Mouse (Mus musculus) thymus, postnatal 25 days (tissue): Measurements from ENCODE around the gene Edn2.

Source experiments
- DNase-seq: peaks from one replicate; pipeline ENCODE4 v3.0.0; 2022

The Edn2 gene

GRCm38 (mm10) chr4:120206471-120206891 lies 45.5 kb downstream of the Edn2 start:
- DNase-seq = no peak

- no peak for DNase-seq
These were observed 51.1 kb downstream of the Edn2 start for GRCm38 (mm10) chr4:120212080-120212479.

GRCm38 (mm10) chr4:120212812-120213211 lies 51.8 kb downstream of the Edn2 start:
- DNase-seq = no peak

- DNase-seq = peak; percentile 17
These were observed 55.0 kb downstream of the Edn2 start for GRCm38 (mm10) chr4:120215915-120216591.

GRCm38 (mm10) chr4:120216883-120217282 lies 55.9 kb downstream of the Edn2 start:
- DNase-seq = no peak
